Mouse (Mus musculus): ENCODE measurements around the gene Gnai2. TPM values are rescaled to one million over a fixed set of nuclear protein-coding genes. Genes with fewer than 3 reads are reported as not detected.

Gene Gnai2
- 1,176 and 1,508 TPM in 2 replicates for polyA plus RNA-seq (2012)

GRCm38 (mm10) chr9:107635279-107636028, at the start of gene Gnai2:
Gnai2 (minus strand) TSS chr9:107635367.

GRCm38 (mm10) chr9:107679501-107679900, 44.3 kb upstream of the Gnai2 start, which contains the start of gene Gnat1:
Gnat1 (minus strand) TSS chr9:107679712.

GRCm38 (mm10) chr9:107669480-107669945, 34.3 kb upstream of the Gnai2 start, which contains the start of gene Slc38a3:
Slc38a3 (minus strand) TSS chr9:107669530.

GRCm38 (mm10) chr9:107608741-107609432, 26.3 kb downstream of the Gnai2 start, which contains the start of gene Sema3b:
Sema3b (minus strand) TSS chr9:107609229.

GRCm38 (mm10) chr9:107586974-107587832, 48.0 kb downstream of the Gnai2 start, which contains the start of gene Ifrd2:
Ifrd2 (plus strand) TSS chr9:107587642.

GRCm38 (mm10) chr9:107580501-107581317, 54.5 kb downstream of the Gnai2 start, which contains the start of gene Hyal3:
Hyal3 (plus strand) TSS chr9:107580818.

GRCm38 (mm10) chr9:107578587-107578986, 56.6 kb downstream of the Gnai2 start, which contains the start of gene Naa80:
Naa80 (plus strand) TSS chr9:107578887.

GRCm38 (mm10) chr9:107576357-107577107, 58.6 kb downstream of the Gnai2 start, which contains the start of gene Hyal1:
Hyal1 (plus strand) TSS chr9:107576927.

GRCm38 (mm10) chr9:107567702-107568319, 67.4 kb downstream of the Gnai2 start, which contains the start of gene Hyal2:
Hyal2 (plus strand) TSS chr9:107567945.

Other genes with a start within 250 kb of the Gnai2 start
- 1.7 and 2.1 TPM in 2 replicates for gene Cacna2d2, start 235.8 kb downstream of the Gnai2 start, polyA plus RNA-seq (2012)
- gene Tmem115, start 101.4 kb downstream of the Gnai2 start, polyA plus RNA-seq (2012) = 30.5 and 30.9 TPM in 2 replicates
- 17.6 and 21.3 TPM in 2 replicates for gene Cyb561d2, start 93.2 kb downstream of the Gnai2 start, polyA plus RNA-seq (2012)
- gene Nprl2, start 93.1 kb downstream of the Gnai2 start, polyA plus RNA-seq (2012) = 0.73 and 1.6 TPM in 2 replicates
- gene Zmynd10, start 88.1 kb downstream of the Gnai2 start, polyA plus RNA-seq (2012) = 0.65 and 0.95 TPM in 2 replicates
- gene Rassf1, start 83.8 kb downstream of the Gnai2 start, polyA plus RNA-seq (2012) = 41.8 and 45.8 TPM in 2 replicates
- gene Tusc2, start 72.1 kb downstream of the Gnai2 start, polyA plus RNA-seq (2012) = 8.9 and 11.0 TPM in 2 replicates
- 11.0 and 18.3 TPM in 2 replicates for gene Hyal2, start 67.4 kb downstream of the Gnai2 start, polyA plus RNA-seq (2012)
- 2.8 and 3.0 TPM in 2 replicates for gene Hyal1, start 58.4 kb downstream of the Gnai2 start, polyA plus RNA-seq (2012)
- gene Naa80, start 56.5 kb downstream of the Gnai2 start, polyA plus RNA-seq (2012) = 57.1 and 59.8 TPM in 2 replicates
- gene Hyal3, start 54.5 kb downstream of the Gnai2 start, polyA plus RNA-seq (2012) = 0.47 and 0.67 TPM in 2 replicates
- gene Ifrd2, start 47.7 kb downstream of the Gnai2 start, polyA plus RNA-seq (2012) = 99.4 and 110 TPM in 2 replicates
- 0.09 TPM in 1 of 2 replicates, not detected in the other for gene Sema3b, start 26.1 kb downstream of the Gnai2 start, polyA plus RNA-seq (2012)
- 0.02 and 0.03 TPM in 2 replicates for gene Slc38a3, start 34.2 kb upstream of the Gnai2 start, polyA plus RNA-seq (2012)
- gene Gnat1, start 44.3 kb upstream of the Gnai2 start, polyA plus RNA-seq (2012) = 0.33 and 0.55 TPM in 2 replicates
- 0.52 and 0.71 TPM in 2 replicates for gene Sema3f, start 75.1 kb upstream of the Gnai2 start, polyA plus RNA-seq (2012)
- 22.6 and 29.7 TPM in 2 replicates for gene Rbm5, start 135.6 kb upstream of the Gnai2 start, polyA plus RNA-seq (2012)
- 21.8 and 30.9 TPM in 2 replicates for gene Rbm6, start 237.9 kb upstream of the Gnai2 start, polyA plus RNA-seq (2012)